Mouse (Mus musculus): ENCODE measurements around the gene Hoxd12. TPM values are rescaled to one million over a fixed set of nuclear protein-coding genes. Genes with fewer than 3 reads are reported as not detected.

Hoxd12 gene
- polyA plus RNA-seq, 1 experiment = not detected

- no peak for TF ChIP-seq GATA1 (IDR thresholded peaks at IDR 0.05; ENCODE audit: low read length)
Observed at GRCm38 (mm10) chr2:74685059-74685603, 10.3 kb downstream of the Hoxd12 start.

GRCm38 (mm10) chr2:74686301-74686987, 11.6 kb downstream of the Hoxd12 start:
- TF ChIP-seq GATA1 (IDR thresholded peaks at IDR 0.05; ENCODE audit: low read length) = no peak

- no peak for TF ChIP-seq GATA1 (IDR thresholded peaks at IDR 0.05; ENCODE audit: low read length)
Observed at GRCm38 (mm10) chr2:74686988-74687697, 12.3 kb downstream of the Hoxd12 start.

- TF ChIP-seq GATA1 (IDR thresholded peaks at IDR 0.05; ENCODE audit: low read length) = no peak
Observed at GRCm38 (mm10) chr2:74687698-74688555, 13.1 kb downstream of the Hoxd12 start.

- TF ChIP-seq GATA1 (IDR thresholded peaks at IDR 0.05; ENCODE audit: low read length) = no peak
Observed at GRCm38 (mm10) chr2:74688795-74689573, 14.2 kb downstream of the Hoxd12 start.

- TF ChIP-seq GATA1 (IDR thresholded peaks at IDR 0.05; ENCODE audit: low read length) = no peak
Observed at GRCm38 (mm10) chr2:74689574-74690337, 14.9 kb downstream of the Hoxd12 start.

- no peak for TF ChIP-seq GATA1 (IDR thresholded peaks at IDR 0.05; ENCODE audit: low read length)
Observed at GRCm38 (mm10) chr2:74690338-74690716, 15.5 kb downstream of the Hoxd12 start.

GRCm38 (mm10) chr2:74691022-74691951, 16.5 kb downstream of the Hoxd12 start, which contains the start of gene Hoxd10:
Gene Hoxd10 (plus strand): TSS chr2:74691924.
- TF ChIP-seq GATA1 (IDR thresholded peaks at IDR 0.05; ENCODE audit: low read length) = no peak

- TF ChIP-seq GATA1 (IDR thresholded peaks at IDR 0.05; ENCODE audit: low read length) = no peak
Observed at GRCm38 (mm10) chr2:74691995-74692807, 17.4 kb downstream of the Hoxd12 start.

- TF ChIP-seq GATA1 (IDR thresholded peaks at IDR 0.05; ENCODE audit: low read length) = no peak
Observed at GRCm38 (mm10) chr2:74692808-74693431, 18.1 kb downstream of the Hoxd12 start.

GRCm38 (mm10) chr2:74693432-74693827, 18.6 kb downstream of the Hoxd12 start:
- no peak for TF ChIP-seq GATA1 (IDR thresholded peaks at IDR 0.05; ENCODE audit: low read length)

GRCm38 (mm10) chr2:74694066-74694465, 19.3 kb downstream of the Hoxd12 start:
- TF ChIP-seq GATA1 (IDR thresholded peaks at IDR 0.05; ENCODE audit: low read length) = no peak

Data from G1E-ER4 (cell line).